Mouse (Mus musculus): Measurements from ENCODE around the gene Prkar1b. TPM values are rescaled to one million over a fixed set of nuclear protein-coding genes. Genes with fewer than 3 reads are reported as not detected.
A peak's percentile ranks its signal among the peaks of the same experiment; 100 is the strongest.

The Prkar1b gene
- total and polyA plus RNA-seq, 2 experiments, result 0.22 to 0.37 TPM

DNA sequence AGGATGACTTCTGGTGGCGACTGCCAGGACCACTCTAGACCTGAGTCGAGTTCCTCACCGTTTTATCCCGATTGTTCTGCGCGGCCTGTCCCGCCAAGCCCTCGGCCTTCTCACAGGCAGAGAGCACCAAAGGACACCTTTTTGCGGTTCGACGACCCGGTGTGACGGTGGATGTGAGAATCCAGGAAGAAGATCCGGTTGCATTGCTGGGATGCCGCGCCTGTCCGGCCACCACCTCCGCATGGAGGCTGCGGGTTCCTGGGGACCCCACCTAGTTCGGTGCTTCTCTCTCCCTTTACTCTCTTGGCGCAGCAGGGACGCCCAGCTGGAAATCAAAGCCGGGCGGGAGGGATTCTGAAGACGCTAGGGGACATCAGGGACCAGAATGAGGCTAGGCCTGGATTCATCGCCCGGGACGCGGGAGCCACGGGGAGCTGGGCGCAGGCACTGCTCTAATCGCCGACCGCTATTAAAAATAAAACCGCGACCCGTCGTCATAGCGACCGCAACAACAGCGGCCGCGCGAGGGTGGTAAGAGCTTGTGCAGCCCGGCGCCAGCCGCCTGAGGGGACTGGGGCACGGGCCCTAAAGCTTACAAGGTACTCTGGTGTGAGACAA, 152.5 kb downstream of the Prkar1b start, which contains the start of gene Pdgfa:
Pdgfa (minus strand) TSS at position 200 of the 618 bp plus-strand sequence.
- no peak for DNase-seq (ENCODE audit: extremely low read depth, low read depth, low spot score)
- peak within 1 kb of the TSS; percentile 94; the same call in 1 of the 2 replicates for H3K9ac ChIP-seq (ENCODE audit: low read depth, low read length)

GRCm38 (mm10) chr5:138996322-138997073, 153.3 kb downstream of the Prkar1b start:
- Histone ChIP-seq H3K4me1 (ENCODE audit: control insufficient read depth, insufficient read depth, low read length) (peaks cover 16% of the 10 kb centered on the region), H3K9ac (ENCODE audit: low read depth, low read length) (peak overlapping the region; percentile 94; the same call in 1 of the 2 replicates), H3K27me3 (ENCODE audit: control insufficient read depth, insufficient read depth, low read length) (no peaks in the 10 kb centered on the region), H3K4me3 (ENCODE audit: insufficient read depth, low read depth, low read length) (peak overlapping the region; percentile 83; the same call in 1 of the 2 replicates), H3K27ac (replicated peaks; ENCODE audit: insufficient read depth, low read depth, low read length) (0 out of 2 replicates have a peak overlapping the region, but pooled peaks have one; percentile 10), H3K36me3 (ENCODE audit: control insufficient read depth, insufficient read depth, low read length) (no peaks in the 10 kb centered on the region), H3K79me2 (ENCODE audit: control insufficient read depth, insufficient read depth, low read length) (no peaks in the 10 kb centered on the region)
- TF ChIP-seq CTCF (IDR thresholded peaks at IDR 0.05; ENCODE audit: low read depth, low read length) (peak; percentile 56), POLR2A (IDR thresholded peaks at IDR 0.05; ENCODE audit: extremely low read depth, insufficient read depth, low read length) (no peak)
- WGBS, result 32% methylated on average over 24 of the region's 24 CpGs
- DNase-seq (ENCODE audit: extremely low read depth, low read depth, low spot score), result peak; percentile 25

More for the DNA sequence above, 152.5 kb downstream of the Prkar1b start, which contains the start of gene Pdgfa:
- TF ChIP-seq POLR2A (IDR thresholded peaks at IDR 0.05; ENCODE audit: extremely low read depth, insufficient read depth, low read length), result no peak
- TF ChIP-seq CTCF (IDR thresholded peaks at IDR 0.05; ENCODE audit: low read depth, low read length), result no peak
- H3K79me2 ChIP-seq (ENCODE audit: control insufficient read depth, insufficient read depth, low read length), result no peaks in the 10 kb centered on the region
- WGBS, result 10% methylated on average over 48 of the region's 48 CpGs
- H3K36me3 ChIP-seq (ENCODE audit: control insufficient read depth, insufficient read depth, low read length), result no peaks in the 10 kb centered on the region
- H3K27ac ChIP-seq (replicated peaks; ENCODE audit: insufficient read depth, low read depth, low read length), result 0 out of 2 replicates have a peak within 1 kb of the TSS, but pooled peaks have one; percentile 10
- no peaks in the 10 kb centered on the region for H3K27me3 ChIP-seq (ENCODE audit: control insufficient read depth, insufficient read depth, low read length)
- peak within 1 kb of the TSS; percentile 83; the same call in 1 of the 2 replicates for H3K4me3 ChIP-seq (ENCODE audit: insufficient read depth, low read depth, low read length)
- peaks cover 16% of the 10 kb centered on the region for H3K4me1 ChIP-seq (ENCODE audit: control insufficient read depth, insufficient read depth, low read length)

DNA sequence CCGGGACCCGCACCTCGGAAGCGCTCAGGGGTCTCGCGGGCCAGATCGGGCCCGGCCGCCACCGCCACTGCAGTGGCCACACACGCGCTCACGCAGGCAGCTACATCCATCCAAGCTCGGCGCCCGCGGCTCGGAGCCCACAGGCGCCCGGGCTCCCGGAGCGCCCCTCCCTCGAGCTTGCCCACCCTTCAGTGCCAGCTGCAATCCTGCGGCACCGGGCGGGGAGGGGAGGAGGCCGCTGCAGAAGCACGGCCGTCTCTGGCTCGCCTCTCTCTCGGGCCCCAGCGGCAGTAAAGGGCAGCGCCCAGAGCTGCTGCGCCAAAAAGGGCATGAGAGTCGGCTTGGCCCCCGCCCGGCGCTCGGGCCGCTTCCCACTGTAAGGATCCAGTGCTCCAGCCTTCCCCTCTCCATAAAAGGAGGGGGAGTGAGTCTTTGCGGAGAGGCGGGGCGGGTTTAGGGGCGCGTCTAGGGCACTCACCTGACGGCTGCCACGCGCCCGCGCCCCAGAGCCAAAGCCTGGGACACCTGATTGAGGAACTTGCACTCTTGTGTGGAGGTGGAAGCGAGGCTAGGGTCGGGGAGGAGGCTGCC, 154.0 kb downstream of the Prkar1b start:
- Histone ChIP-seq H3K27ac (replicated peaks; ENCODE audit: insufficient read depth, low read depth, low read length) (peak overlapping the region; percentile 28), H3K79me2 (ENCODE audit: control insufficient read depth, insufficient read depth, low read length) (no peaks in the 10 kb centered on the region), H3K27me3 (ENCODE audit: control insufficient read depth, insufficient read depth, low read length) (no peaks in the 10 kb centered on the region), H3K4me3 (ENCODE audit: insufficient read depth, low read depth, low read length) (peak overlapping the region; percentile 83), H3K4me1 (ENCODE audit: control insufficient read depth, insufficient read depth, low read length) (peaks cover 18% of the 10 kb centered on the region), H3K9ac (ENCODE audit: low read depth, low read length) (peak overlapping the region; percentile 94), H3K36me3 (ENCODE audit: control insufficient read depth, insufficient read depth, low read length) (no peaks in the 10 kb centered on the region)
- DNase-seq (ENCODE audit: extremely low read depth, low read depth, low spot score), result peak; percentile 60
- under 1% methylated on average over 48 of the region's 52 CpGs for WGBS
- TF ChIP-seq POLR2A (IDR thresholded peaks at IDR 0.05; ENCODE audit: extremely low read depth, insufficient read depth, low read length) (peak; percentile 29; the same call in 1 of the 2 replicates), CTCF (IDR thresholded peaks at IDR 0.05; ENCODE audit: low read depth, low read length) (peak; percentile 43)

- TF ChIP-seq CTCF (IDR thresholded peaks at IDR 0.05; ENCODE audit: low read depth, low read length), result no peak
- peak; percentile 81 for TF ChIP-seq POLR2A (IDR thresholded peaks at IDR 0.05; ENCODE audit: extremely low read depth, insufficient read depth, low read length)
- no peaks in the 10 kb centered on the region for H3K36me3 ChIP-seq (ENCODE audit: control insufficient read depth, insufficient read depth, low read length)
- 9% methylated on average over 120 of the region's 127 CpGs for WGBS
- H3K27me3 ChIP-seq (ENCODE audit: control insufficient read depth, insufficient read depth, low read length), result no peaks in the 10 kb centered on the region
- H3K27ac ChIP-seq (replicated peaks; ENCODE audit: insufficient read depth, low read depth, low read length), result peak overlapping the region; percentile 87
- DNase-seq (ENCODE audit: extremely low read depth, low read depth, low spot score), result peak; percentile 75
- peak overlapping the region; percentile 83 for H3K4me3 ChIP-seq (ENCODE audit: insufficient read depth, low read depth, low read length)
- H3K9ac ChIP-seq (ENCODE audit: low read depth, low read length), result peak overlapping the region; percentile 94
- no peaks in the 10 kb centered on the region; the same call in 1 of the 2 replicates for H3K79me2 ChIP-seq (ENCODE audit: control insufficient read depth, insufficient read depth, low read length)
- H3K4me1 ChIP-seq (ENCODE audit: control insufficient read depth, insufficient read depth, low read length), result peaks cover 21% of the 10 kb centered on the region
These were observed 154.7 kb downstream of the Prkar1b start for GRCm38 (mm10) chr5:138994786-138995720.

Data from liver, adult 2 months (tissue).